Mouse (Mus musculus): ENCODE results near the gene Lman2l. TPM values are rescaled to one million over a fixed set of nuclear protein-coding genes. Genes with fewer than 3 reads are reported as not detected.

Gene Lman2l
- 63.9 and 65.1 TPM in 2 replicates for polyA plus RNA-seq (2016; fragmentation: Nextera tagmentation; extraction: Ambion mirVana)

DNA sequence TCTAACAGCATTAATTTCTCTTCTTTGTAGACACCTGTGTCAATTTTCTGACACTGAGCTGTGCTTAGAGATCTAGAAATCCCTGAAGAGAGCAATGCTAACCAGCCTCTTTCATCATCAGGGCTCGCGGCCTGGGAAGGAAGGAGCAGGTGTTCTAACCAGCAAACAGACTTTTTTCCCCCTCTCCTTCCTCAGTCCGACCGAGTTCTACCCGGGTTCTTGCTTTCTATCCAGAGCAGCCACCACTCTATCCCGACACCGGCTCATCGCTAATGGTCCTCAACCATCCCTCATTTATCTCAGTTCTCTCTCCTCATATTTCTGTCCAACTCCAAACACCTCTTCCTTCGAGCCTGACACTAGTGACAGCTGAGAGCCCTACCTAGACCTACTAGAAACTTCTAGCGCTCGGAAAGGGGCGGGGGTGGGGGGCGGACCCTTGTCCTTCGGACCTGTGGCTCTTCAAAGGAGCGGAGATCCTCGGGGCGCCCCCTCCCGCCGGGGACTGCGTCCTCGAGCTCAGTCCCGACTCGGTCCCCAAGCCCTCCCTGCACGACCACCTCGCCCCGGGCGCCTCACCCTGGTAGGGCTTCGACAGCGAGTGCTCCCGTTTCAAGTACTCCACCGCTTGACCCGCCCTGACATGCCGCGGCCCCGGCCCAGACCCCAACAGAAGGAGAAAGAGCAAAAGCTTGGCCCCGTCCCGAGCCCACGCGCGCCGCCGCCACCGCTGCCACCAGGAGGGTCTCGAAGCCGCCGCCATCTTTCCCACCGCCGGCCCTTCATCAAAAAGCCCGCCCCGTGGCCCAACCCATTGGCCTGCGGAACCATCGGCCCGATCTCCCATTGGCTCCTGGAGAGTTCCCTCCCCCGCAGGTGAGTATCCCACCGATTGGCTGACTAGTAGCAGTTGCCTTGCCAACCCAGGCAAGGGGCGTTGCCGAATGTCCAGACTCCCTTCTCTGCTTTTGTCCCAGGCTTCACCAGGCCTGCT, at the start of gene Lman2l:
Gene Lman2l (minus strand): TSS at position 801 of the 994 bp plus-strand sequence.
- Histone ChIP-seq H3K4me2 (peak within 1 kb of the TSS; percentile 82), H3K27me3 (no peaks in the 10 kb centered on the region), H3K36me3 (peaks cover 30% of the 10 kb centered on the region), H3K4me1 (replicated peaks) (peaks cover 10% of the 10 kb centered on the region; the same call in 1 of the 2 replicates), H3K9ac (replicated peaks) (peak within 1 kb of the TSS; percentile 74), H3K4me3 (replicated peaks) (peak within 1 kb of the TSS; percentile 77), H3K9me3 (no peaks in the 10 kb centered on the region), H3K27ac (peak within 1 kb of the TSS; percentile 85)
- 1% methylated on average over 57 of the region's 57 CpGs for WGBS
- peak; percentile 98 for ATAC-seq (ENCODE audit: insufficient number of reproducible peaks, insufficient read depth, low FRiP score, low TSS enrichment, low read depth)

DNA sequence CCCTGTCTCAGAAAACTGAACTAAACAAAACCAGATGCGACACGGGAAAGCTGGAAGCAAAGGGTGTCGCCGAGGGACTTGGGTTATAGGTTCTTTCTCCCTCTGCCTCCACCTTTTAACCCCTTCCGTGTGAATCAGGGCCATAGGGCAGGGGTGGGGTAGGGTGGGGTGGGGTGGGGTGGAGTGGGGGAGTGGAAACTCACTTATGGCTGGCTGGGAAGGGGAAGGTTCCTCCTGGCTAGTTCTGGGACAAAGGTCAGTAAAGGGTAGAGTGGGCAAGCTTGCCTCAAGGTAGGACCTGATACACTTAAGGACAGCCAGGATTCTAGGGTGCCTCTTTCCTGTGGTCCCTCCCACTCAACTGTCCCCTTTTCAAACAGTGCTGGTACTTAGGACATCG, 48.2 kb upstream of the Lman2l start:
- 23% methylated on average over 6 of the region's 6 CpGs for WGBS
- H3K36me3 ChIP-seq = peaks cover 6% of the 10 kb centered on the region
- H3K9me3 ChIP-seq = no peaks in the 10 kb centered on the region
- peaks cover 28% of the 10 kb centered on the region for H3K4me1 ChIP-seq (replicated peaks)
- no peak overlapping the region for H3K4me3 ChIP-seq (replicated peaks)
- H3K27me3 ChIP-seq = no peaks in the 10 kb centered on the region
- no peak overlapping the region for H3K9ac ChIP-seq (replicated peaks)
- no peak overlapping the region for H3K4me2 ChIP-seq
- H3K27ac ChIP-seq = no peak overlapping the region
- no peak for ATAC-seq (ENCODE audit: insufficient number of reproducible peaks, insufficient read depth, low FRiP score, low TSS enrichment, low read depth)

- WGBS = 33% methylated on average over 9 of the region's 9 CpGs
- Histone ChIP-seq H3K36me3 (no peaks in the 10 kb centered on the region), H3K9ac (replicated peaks) (no peak overlapping the region), H3K4me2 (no peak overlapping the region), H3K27me3 (no peaks in the 10 kb centered on the region), H3K9me3 (no peaks in the 10 kb centered on the region), H3K4me3 (replicated peaks) (no peak overlapping the region), H3K27ac (no peak overlapping the region), H3K4me1 (replicated peaks) (peaks cover 28% of the 10 kb centered on the region)
- ATAC-seq (ENCODE audit: insufficient number of reproducible peaks, insufficient read depth, low FRiP score, low TSS enrichment, low read depth) = peak; percentile 56; the same call in 1 of the 2 replicates
Measured at GRCm38 (mm10) chr1:36492416-36493139, 47.5 kb upstream of the Lman2l start.

- H3K4me3 ChIP-seq (replicated peaks) = no peak overlapping the region
- no peak overlapping the region for H3K9ac ChIP-seq (replicated peaks)
- no peaks in the 10 kb centered on the region for H3K36me3 ChIP-seq
- H3K27me3 ChIP-seq = no peaks in the 10 kb centered on the region
- no peak overlapping the region for H3K4me2 ChIP-seq
- no peak for ATAC-seq (ENCODE audit: insufficient number of reproducible peaks, insufficient read depth, low FRiP score, low TSS enrichment, low read depth)
- H3K9me3 ChIP-seq = no peaks in the 10 kb centered on the region
- no peak overlapping the region for H3K27ac ChIP-seq
- WGBS = 71% methylated on average over 6 of the region's 6 CpGs
- peaks cover 30% of the 10 kb centered on the region for H3K4me1 ChIP-seq (replicated peaks)
Measured at GRCm38 (mm10) chr1:36489661-36490060, 44.6 kb upstream of the Lman2l start.

DNA sequence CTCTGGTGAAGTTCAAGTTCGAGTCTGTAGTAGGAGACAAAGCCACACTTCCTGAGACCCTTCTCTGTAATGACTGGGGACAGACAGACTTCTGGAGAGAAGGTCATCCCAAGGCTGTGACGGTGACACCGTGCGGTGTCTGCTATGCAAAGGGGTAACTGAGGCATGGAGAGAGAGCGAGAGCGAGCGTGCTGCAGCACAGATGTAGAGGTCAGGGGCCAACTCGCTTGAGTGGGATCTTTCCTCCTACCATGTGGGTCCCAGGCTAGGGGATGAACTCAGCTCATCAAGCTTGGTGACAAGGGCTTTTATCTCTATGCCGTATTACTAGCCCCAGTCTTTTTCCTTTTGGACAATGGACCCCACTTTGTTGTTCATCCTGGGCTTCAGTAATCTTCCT, 42.0 kb upstream of the Lman2l start:
- no peaks in the 10 kb centered on the region for H3K36me3 ChIP-seq
- peaks cover 12% of the 10 kb centered on the region; the same call in 1 of the 2 replicates for H3K4me1 ChIP-seq (replicated peaks)
- H3K9ac ChIP-seq (replicated peaks) = no peak overlapping the region
- 90% methylated on average over 9 of the region's 9 CpGs for WGBS
- no peak overlapping the region for H3K4me2 ChIP-seq
- no peak for ATAC-seq (ENCODE audit: insufficient number of reproducible peaks, insufficient read depth, low FRiP score, low TSS enrichment, low read depth)
- H3K4me3 ChIP-seq (replicated peaks) = no peak overlapping the region
- H3K27ac ChIP-seq = no peak overlapping the region
- no peaks in the 10 kb centered on the region for H3K9me3 ChIP-seq
- H3K27me3 ChIP-seq = no peaks in the 10 kb centered on the region

DNA sequence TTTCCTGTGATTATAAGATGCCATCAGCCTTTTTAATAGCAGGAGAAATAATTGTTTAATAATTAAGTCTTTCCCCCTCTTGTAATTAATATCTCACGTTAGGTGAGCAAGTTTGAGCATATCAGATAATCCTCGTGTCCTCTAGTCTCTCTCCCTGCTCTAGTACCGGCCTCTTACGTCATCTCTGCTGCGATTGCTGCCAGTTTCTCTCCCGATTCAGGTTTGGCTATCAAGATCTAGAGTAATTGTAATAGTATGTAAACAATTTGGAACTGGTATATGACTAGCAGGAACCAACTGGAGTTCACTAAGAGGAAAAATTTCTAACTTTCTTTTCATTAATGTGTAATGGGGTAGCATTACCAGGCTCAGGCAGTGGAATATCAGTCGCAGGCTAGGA, 40.0 kb upstream of the Lman2l start:
- H3K9me3 ChIP-seq = no peaks in the 10 kb centered on the region
- no peak for ATAC-seq (ENCODE audit: insufficient number of reproducible peaks, insufficient read depth, low FRiP score, low TSS enrichment, low read depth)
- WGBS = 79% methylated on average over 7 of the region's 7 CpGs

DNA sequence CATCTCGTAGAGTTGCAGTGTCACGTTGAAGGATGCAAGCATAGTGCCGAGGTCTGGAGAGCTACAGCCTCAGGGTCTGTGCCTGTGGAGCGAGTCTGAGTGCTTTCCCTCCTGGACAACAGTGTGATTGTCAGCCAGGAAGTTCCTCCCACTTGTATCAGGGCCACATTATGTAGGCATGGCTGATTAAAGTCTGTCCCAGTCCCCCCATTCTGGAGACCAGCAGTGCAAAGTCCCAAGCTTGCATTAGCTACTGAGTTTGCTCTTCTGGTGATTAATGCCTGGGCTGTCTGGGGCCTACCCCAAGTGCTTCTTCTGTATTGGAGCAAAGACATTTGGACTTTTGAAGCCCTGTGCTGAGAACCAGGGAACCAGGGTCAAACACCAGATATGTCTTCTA, 38.8 kb upstream of the Lman2l start:
- H3K9me3 ChIP-seq = no peaks in the 10 kb centered on the region
- H3K27me3 ChIP-seq = no peaks in the 10 kb centered on the region
- H3K9ac ChIP-seq (replicated peaks) = no peak overlapping the region
- H3K4me3 ChIP-seq (replicated peaks) = no peak overlapping the region
- H3K36me3 ChIP-seq = no peaks in the 10 kb centered on the region
- no peak for ATAC-seq (ENCODE audit: insufficient number of reproducible peaks, insufficient read depth, low FRiP score, low TSS enrichment, low read depth)
- peaks cover 6% of the 10 kb centered on the region; the same call in 1 of the 2 replicates for H3K4me1 ChIP-seq (replicated peaks)
- H3K4me2 ChIP-seq = no peak overlapping the region
- WGBS = 72% methylated on average over 4 of the region's 4 CpGs
- no peak overlapping the region for H3K27ac ChIP-seq

More for the DNA sequence above, 40.0 kb upstream of the Lman2l start:
- H3K4me1 ChIP-seq (replicated peaks) = peaks cover 6% of the 10 kb centered on the region; the same call in 1 of the 2 replicates
- no peak overlapping the region for H3K4me2 ChIP-seq
- H3K36me3 ChIP-seq = no peaks in the 10 kb centered on the region
- no peak overlapping the region for H3K9ac ChIP-seq (replicated peaks)
- no peaks in the 10 kb centered on the region for H3K27me3 ChIP-seq
- H3K27ac ChIP-seq = no peak overlapping the region
- no peak overlapping the region for H3K4me3 ChIP-seq (replicated peaks)

- Histone ChIP-seq H3K4me1 (replicated peaks) (peaks cover 25% of the 10 kb centered on the region), H3K9ac (replicated peaks) (no peak overlapping the region), H3K27ac (no peak overlapping the region), H3K4me2 (no peak overlapping the region), H3K27me3 (no peaks in the 10 kb centered on the region), H3K36me3 (no peaks in the 10 kb centered on the region), H3K4me3 (replicated peaks) (no peak overlapping the region), H3K9me3 (no peaks in the 10 kb centered on the region)
- ATAC-seq (ENCODE audit: insufficient number of reproducible peaks, insufficient read depth, low FRiP score, low TSS enrichment, low read depth) = no peak
- WGBS = 90% methylated on average over 12 of the region's 12 CpGs
Measured at GRCm38 (mm10) chr1:36479903-36480899, 35.1 kb upstream of the Lman2l start.

- Histone ChIP-seq H3K9ac (replicated peaks) (no peak overlapping the region), H3K4me2 (no peak overlapping the region), H3K27ac (no peak overlapping the region), H3K27me3 (no peaks in the 10 kb centered on the region), H3K4me1 (replicated peaks) (peaks cover 41% of the 10 kb centered on the region), H3K9me3 (no peaks in the 10 kb centered on the region), H3K4me3 (replicated peaks) (no peak overlapping the region), H3K36me3 (no peaks in the 10 kb centered on the region)
- no peak for ATAC-seq (ENCODE audit: insufficient number of reproducible peaks, insufficient read depth, low FRiP score, low TSS enrichment, low read depth)
- WGBS = 73% methylated on average over 2 of the region's 2 CpGs
Measured at GRCm38 (mm10) chr1:36478343-36478795, 33.3 kb upstream of the Lman2l start.

DNA sequence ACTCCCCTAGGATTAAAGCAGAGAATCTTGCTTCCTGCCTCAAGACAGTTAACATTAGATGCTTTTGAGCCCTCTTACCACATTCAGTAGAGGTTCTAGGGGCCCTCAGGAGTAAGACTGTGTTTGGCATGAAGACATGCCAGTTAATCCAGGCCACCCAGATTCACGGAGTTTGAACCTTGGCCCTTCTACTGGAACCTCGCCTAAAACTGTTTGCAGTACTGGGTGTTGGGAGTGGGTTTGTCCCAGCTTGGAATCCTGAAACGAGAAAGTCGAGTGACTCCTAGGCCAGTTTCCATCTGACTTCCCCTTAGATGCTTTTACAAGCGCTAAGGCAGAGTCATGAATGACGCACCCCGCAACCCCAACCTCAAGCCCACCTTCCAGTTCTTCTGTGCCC, 31.4 kb upstream of the Lman2l start:
- Histone ChIP-seq H3K9me3 (no peaks in the 10 kb centered on the region), H3K4me2 (peak overlapping the region; percentile 69), H3K9ac (replicated peaks) (no peak overlapping the region), H3K27ac (peak overlapping the region; percentile 89), H3K27me3 (no peaks in the 10 kb centered on the region), H3K4me1 (replicated peaks) (peaks cover 58% of the 10 kb centered on the region), H3K36me3 (no peaks in the 10 kb centered on the region), H3K4me3 (replicated peaks) (0 out of 2 replicates have a peak overlapping the region, but pooled peaks have one; percentile 68)
- 84% methylated on average over 7 of the region's 7 CpGs for WGBS
- ATAC-seq (ENCODE audit: insufficient number of reproducible peaks, insufficient read depth, low FRiP score, low TSS enrichment, low read depth) = no peak
